Mouse (Mus musculus) thymus, postnatal 4 days (tissue): Measurements from ENCODE around the gene Tmem82.

Experiments
- DNase-seq: peaks from one replicate; pipeline ENCODE4 v3.0.0; 2021

Tmem82 gene

DNA sequence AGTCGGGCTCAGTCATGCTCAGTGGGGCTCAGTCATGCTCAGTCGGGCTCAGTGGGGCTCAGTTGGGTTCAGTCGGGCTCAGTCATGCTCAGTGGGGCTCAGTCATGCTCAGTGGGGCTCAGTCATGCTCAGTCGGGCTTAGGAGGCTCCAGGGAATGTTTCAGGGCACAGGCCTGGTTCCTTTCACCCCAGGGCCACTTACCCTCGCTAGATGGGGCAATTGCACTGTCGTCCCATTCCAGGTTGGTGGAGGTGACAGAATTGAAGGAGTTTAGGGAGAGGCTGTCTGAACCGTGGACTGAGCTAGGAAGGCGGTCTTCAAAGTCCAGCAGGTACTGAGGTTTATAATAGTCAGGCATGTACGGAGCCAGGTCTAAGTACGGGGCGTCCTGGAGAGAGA, 21.0 kb upstream of the Tmem82 start:
- DNase-seq: no peak

DNA sequence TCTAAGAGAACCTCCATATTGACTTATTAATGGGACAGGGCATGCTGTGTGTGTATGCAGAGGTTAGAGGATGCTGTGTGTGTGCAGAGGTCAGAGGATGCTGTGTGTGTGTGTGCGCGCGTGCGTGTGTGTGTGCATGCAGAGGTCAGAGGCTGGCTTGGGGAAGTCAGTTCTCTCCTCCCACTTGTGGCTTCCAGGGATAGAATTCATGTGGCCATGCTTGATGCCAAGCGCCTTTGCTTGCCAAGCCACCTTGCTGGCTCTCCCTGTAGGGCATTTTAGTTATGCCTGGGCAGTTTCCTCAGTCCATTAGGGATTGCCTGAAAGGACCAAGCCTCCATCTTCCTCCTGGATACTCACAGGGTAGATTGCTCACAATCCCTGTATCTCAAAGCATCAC, 18.3 kb upstream of the Tmem82 start:
- no peak for DNase-seq

DNA sequence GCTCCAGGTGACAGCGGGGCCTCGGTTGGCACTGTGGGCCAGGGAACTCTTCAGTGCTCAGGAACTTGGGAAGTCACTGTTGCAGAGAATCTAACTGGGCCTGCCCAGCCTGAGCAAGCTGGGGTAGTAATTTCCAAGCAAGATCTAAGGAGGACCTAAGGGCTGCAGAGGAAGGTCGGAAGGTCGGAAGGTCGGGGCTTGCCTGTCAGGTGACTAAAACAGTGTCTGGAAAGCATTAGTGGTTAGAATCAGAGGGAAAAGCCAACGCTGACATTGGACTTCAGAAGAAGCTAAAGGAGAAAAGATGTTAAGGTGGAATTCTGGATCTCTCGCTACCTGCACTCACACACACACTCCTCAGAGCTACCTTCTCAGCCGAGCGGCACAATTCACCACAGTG, 17.6 kb upstream of the Tmem82 start:
- no peak for DNase-seq

DNA sequence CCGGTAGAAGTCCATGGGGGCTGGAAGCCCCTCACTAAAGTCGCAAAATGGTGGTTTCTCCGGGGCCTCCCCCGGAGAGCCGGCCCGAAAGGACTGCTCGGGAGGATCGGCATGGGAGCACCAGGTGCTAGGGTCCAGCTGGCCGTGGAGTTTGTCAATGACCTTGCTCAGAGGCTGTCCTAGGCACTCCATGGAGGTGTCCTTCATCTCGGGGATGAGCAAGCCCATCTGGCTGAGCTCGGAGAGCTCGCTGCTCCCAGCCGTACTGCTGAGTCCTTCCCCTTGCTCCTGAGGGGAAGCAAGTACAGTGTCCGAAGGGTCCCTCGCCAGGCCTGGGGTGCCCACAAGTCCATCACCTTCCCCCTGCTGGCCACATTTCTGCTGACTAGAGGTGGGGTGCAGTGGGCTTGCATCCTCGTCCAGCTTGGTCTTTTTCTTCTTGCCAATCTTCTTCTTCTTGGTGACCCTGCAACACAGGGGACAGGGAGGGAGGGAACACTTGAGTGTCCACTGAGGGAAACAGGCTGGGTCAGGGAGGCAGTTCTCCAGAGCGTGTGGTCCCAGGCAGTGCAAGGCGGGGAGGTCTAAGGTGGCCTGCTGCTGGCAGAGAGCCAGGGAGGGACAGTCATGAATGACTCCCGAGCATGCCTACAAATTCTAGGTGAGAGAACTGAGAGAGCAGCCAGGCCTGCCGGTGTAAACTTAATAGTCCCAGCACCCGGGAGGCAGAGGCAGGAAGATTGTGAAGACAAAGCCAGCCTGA, 13.9 kb upstream of the Tmem82 start:
- DNase-seq: no peak

DNA sequence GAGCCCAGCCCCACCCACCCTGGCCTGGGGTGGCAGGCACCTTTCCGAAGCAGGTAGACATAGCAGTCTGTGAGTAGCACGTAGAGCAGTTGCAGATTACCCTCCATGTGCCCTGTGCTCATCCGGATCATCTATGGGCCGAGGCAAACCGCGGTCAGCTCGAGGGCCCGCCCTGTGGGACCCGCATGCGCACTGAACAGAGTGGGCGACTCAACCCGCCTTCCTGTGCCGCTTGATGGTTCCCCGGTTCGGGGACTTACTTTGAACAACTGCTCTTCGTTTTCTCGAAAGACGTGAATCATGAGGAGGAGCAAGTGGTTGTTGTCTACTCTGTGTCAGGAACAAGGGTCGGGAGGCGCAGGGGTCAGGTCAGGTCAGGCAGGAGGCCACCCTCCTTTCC, 12.8 kb upstream of the Tmem82 start:
- no peak for DNase-seq

DNA sequence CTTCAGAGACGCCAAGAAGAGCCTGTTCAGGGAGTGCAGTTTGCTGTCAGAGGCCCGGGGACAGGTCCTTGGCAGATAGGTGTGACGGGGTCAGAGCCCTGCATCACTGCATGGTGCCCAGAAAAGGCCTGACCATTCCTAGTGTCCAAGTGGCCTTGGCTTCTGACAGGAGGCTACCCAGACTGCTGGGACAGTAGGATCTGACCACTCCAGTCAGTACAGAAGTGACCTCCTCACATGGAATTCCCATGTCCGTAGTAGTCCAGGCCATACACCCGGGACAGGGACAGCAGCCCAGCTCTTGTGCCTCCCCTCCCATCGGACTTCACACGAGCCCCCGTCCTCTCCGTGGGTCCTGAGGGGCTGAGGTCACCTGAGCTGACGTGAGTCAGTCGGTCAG, 11.6 kb upstream of the Tmem82 start:
- no peak for DNase-seq

DNA sequence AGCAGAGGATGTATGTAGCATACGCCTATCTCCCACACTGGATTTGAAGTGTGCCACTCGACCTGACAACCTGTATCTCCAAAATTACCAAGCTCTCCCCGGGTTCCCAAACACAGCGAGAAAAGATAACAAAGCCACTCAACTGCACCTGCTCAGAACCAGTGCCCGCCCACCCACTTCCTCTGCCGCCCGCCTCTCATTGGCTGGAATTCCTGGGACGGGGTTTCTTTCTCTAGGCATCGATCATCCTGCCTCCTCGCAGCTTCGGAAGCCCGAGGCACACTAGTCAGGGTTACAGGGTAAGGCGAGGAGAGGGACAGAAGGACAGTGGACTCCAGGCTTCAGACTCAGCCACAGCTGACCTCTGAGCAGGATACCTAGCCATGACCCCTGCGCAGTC, 10.2 kb upstream of the Tmem82 start:
- no peak for DNase-seq

DNA sequence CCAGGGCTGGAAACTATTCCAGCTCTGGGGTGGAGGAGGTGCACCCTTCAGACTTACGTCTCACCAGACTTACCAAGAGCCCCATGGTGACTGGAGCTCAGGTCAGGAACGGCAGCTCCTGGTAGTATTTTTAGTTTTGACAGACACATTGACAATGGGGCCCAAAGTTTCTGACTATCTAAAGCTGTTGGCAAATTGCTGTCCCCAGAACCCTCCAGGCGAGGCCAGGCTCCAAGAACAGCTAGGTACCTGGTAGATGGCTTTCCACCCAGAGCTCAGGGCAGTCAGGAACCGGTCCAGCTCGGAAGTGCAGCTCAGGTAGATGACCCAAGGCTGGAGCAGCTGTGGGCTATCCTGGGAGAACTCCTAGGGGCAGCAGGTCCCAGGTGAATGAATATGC, 9.1 kb upstream of the Tmem82 start:
- no peak for DNase-seq

DNA sequence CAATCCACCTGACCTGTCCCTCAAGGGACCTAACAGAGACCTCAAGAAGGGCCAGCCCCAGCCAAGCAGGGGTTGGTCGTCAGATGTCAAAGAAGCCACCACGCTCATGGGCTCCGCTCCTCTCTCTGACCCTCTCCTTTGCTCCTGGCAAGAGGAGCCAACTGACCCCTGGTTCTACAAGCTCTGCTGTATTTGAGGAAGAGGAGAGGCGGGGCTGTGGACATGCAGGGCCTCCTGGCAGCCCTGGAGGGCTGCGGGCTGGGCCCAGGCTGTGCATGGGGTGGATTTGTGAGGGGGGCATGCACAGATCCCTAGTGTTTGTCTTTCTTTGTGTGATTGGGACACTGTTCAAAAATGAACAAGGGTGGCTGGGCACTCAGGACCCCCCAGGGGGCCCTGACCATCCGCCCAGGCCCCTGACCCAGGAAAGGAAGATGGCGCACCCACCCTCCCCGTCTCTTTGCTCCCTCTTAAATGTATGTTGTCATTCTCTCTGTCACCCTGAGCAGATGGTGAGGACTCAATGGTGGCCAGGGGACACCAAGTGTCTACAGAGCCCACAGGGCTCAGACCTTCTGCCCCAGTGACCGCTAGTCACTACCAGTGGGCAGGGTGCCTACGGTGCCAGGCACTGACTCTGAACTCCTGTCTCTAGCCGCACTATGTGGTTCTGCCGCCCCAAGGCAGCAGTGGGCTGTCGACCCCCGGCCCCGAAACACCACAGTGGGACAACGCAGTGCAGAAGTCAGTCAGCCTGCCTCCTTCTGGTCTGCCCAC, 7.5 kb upstream of the Tmem82 start:
- DNase-seq: no peak

DNA sequence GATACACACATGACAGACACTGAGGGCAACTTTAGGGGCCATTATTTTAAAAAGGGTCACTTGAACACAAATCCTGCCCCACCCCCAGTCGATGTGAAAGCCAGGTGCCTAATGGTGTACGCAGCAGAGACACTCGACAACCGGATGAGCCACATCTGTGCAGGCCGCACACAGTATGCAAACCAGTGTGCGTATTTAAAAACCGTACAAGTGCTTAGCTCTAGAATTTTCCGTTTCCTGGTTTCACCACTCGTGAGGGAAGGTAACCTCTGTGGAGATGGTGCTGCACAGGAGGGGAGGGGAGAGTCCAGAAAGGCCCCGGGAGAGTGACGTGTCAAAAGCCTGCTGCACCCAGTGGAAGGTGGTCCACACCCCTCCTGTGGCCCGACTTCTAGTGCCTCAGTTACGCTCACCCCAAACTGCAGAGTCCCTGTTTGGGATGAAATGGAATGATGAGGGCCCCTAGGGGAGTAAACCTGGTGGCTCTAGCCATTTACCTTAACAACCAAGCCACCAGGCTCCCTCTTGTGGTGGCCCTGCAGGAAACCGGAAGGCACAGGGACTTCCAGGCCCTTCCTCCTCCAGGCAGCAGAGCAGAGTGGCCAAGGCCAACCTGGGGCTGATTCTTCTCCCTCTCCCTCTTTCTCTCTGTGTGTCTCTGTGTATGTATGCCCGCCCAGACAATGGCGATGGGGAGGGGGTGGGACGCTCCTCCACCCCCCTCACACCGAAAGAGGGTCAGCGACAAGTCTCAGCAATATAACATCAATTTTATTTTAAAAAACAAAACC, 6.7 kb upstream of the Tmem82 start:
- peak; percentile 61 for DNase-seq

DNA sequence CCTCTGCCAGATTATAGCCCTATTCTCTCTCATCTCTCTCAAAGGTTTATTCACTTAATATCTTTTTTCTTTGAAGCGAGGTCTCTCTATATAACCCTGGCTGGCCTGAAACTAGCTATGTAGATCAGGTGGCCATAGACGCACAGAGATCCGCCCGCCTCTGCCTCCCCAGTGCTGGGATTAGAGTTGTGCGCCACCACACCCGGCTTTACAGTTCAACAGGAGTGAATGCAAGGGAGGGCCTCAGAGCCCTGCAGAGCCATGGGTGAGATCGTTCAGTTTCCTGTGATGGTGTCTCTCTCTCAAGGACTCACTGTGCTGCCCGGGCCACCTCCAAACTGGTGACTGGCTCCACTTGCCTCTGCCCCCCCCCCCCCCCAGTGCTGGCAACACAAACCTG, 5.7 kb upstream of the Tmem82 start:
- DNase-seq: no peak

DNA sequence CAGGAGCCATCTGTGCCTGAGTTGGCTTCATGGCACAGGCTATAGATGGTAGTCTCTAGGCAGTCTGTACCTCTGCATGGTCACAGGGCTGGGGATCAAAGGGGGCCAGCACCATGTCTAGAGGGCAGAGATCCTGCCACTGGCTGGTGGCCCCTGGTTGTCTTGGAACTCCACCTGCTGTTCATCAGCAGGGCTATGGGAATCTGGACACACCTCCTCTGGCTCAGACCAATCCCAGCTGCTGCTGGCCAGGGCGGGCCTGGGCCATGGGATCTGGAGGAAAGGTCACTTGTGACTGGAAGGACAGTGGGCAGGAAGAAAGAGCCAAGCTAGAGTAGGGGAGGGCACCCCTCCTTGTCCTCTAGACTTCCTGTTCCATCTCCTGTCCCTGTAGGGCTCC, 5.2 kb upstream of the Tmem82 start, which contains the start of gene Slc25a34:
Gene Slc25a34 (minus strand): TSS at position 156 of the 400 bp plus-strand sequence.
- no peak for DNase-seq

DNA sequence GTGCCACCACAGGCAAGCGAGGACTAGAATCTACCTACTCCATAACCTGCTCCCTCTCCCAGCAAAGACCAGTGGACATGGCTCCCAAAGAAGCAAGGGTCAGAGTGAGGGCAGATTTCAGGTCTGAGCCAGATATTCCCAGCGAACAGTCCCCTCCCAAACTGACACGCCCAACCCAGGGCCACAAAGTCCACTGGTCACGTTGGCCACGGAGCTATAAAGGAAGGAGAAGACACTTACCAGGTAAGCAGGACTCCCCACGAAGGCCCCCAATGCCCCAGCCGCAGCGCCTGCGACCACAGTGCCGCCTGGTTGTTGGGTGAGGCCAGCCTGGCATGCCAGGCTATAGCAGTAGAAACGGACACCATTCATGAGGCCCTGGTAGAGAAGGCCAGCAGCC, 4.6 kb upstream of the Tmem82 start:
- DNase-seq: no peak

DNA sequence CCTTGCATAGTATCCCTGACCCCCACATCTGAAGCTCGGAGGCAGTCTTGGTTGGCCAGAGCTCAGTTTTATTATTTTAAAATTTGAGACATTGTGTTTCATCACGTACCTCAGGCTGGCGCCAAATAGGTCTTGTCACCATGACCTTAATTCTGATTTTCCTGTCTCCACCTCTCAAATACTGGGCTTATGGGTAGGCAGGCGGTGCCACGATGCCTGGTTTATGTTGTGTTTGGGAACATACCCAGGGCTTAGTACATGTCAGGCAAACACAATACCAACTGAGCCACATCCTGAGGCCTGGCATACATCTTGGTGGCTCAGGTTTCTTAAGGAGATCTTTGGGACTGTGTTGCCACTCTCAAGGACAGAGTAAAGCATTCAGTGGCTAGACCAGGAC, 4.1 kb upstream of the Tmem82 start:
- DNase-seq: no peak

DNA sequence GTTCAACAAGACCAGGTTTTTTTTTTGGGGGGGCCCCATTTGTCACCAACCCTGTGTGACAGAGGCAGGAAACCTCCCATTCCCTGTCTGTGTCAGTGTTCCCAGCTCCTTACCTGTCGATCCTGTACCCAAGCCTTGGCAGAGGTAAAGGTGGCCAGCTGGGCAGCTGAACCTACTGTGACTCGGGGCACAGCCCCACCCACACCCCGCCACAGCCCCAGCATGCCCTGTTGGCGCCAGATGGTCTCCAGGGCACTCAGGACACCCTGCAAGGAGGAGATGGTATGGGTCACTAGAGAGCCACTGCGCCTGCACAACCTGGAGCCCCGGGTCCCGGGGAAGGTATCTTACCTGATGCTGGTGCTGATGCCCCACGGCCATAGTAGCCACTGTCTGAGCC, 3.7 kb upstream of the Tmem82 start:
- DNase-seq: no peak

DNA sequence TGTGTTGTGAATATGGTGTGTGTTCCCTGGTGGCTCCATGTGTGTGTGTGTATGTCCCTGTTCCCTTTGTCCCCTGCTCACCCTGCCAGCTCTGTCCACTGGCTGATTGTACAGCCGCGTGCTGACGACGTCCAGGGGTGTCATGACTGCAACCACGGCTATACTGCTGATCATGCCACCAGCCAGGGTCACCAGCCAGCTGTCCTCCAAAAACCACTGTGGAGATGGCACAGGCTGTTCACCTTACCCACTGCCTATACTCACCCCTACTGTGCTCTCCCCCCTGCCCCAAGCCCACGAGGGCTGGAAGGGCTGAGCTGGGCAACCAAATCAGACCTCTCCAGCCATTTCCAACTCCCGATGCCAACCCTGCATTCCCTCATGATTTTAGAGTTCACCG, 2.9 kb upstream of the Tmem82 start:
- no peak for DNase-seq

DNA sequence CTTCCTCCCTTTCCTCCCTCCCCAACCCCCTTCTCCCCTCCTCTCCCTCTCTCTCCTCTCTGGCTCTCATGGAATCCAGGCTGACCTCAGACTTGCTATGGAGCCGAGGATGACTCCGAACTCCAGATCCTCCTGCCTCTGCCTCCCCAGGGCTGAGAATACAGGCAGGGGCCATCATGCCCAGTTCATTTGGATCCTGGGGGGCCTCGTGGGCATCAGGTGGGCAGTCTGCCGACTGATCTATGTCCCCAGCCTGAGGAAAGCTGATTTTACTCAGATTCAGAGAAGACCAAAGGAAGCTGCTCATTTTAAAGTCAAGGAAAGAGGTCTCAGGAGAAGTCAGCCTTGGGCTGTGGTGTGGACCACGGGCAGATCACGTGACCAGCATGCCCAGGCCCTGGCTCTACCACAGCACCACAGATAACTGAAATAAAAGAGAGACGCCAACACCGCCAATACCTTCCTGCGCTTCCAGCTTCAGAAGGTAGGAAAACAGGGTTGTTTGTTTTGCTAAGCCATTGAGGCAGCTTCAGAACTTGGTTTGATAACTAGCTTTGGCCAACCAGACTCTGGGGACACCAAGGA, 958 bp upstream of the Tmem82 start:
- no peak for DNase-seq

DNA sequence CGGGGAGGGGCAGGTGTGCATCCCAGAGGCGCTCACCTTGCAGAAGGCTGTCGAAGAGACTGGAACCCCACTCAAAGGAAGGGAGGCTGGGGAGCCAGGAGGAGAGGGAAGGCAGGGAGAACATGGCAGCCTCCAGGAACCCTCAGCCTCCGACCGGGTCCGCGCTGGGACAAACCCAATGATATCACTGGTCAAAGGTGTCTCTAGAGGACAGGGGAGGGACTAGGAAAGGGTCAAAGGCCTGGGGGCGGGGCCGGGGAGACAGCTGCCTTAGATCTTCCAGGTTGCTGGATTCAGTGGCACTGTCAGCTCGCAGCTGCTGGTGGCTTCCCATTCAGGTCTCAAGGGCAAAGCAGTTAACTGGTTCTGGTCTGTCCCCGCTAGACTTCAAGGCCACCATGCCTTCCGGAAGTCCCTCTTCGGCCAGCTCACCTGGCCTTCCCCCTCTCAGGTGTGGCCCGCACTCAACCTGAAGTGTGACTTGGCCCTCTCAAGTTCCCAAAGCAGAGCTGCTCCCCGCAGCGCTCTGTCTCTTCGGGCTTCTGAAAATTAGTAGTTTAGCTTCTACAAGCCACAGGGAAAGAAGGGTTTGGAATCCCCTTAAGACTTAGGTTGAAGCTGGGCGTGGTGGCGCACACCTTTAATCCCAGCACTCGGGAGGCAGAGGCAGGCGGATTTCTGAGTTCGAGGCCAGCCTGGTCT, 419 bp downstream of the Tmem82 start:
- peak; percentile 49 for DNase-seq

DNA sequence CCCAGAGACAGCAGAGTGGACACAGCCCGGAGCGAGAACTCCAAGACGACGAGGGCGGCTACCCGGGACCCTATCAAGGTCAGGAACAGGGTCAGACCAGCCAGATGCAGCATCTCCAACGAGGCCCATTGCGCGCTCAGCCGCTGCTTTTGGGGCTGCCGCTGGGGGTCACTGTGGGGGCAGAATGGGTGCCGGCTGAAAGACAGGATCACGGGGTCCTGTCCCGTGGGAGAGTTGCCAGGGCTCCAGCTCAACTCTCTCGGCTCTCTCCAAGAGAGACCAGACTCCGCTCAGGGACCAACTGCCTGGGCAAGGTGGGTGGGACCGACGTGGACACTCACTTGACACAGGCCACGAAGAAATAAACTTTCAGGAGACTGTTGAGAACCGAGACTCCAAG, 1.1 kb downstream of the Tmem82 start:
- DNase-seq: peak; percentile 90

DNA sequence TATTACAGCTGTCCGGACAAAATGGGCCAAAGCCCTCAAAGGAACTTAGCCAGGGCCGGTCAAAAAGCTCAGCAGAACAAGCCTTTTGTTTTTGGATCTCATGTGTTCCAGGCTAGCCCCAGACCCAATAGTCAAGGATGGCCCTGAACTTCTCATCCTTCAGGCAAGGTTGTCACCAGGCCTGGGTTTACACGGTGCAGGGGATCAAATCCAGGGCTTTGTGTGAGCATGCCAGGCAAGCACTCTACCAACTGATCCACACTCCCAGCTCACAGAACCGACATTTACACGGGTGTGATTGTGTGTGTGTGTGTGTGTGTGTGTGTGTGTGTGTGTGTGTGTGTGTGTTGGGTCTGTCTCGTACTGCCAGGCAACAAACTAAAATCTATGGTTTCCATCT, 1.6 kb downstream of the Tmem82 start:
- no peak for DNase-seq

DNA sequence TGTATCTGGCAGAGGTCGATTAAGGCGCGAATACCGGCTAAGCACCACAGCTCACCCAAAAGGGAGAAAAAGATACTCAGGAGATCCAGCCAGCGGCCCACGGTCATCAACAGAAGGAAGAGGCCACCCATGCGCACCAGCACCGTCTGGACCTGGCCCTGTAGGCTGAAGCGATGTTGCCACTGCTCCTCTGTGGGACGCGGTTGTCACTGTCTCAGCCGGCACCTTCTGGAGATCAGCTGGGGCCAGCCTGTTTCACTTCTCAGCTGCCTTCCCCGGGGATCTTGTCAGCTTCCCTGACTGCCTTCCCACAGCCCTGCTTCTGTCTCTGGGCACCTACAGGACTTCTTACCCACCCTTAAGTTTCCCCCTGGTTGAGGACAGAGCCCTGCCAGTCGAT, 3.5 kb downstream of the Tmem82 start:
- no peak for DNase-seq

DNA sequence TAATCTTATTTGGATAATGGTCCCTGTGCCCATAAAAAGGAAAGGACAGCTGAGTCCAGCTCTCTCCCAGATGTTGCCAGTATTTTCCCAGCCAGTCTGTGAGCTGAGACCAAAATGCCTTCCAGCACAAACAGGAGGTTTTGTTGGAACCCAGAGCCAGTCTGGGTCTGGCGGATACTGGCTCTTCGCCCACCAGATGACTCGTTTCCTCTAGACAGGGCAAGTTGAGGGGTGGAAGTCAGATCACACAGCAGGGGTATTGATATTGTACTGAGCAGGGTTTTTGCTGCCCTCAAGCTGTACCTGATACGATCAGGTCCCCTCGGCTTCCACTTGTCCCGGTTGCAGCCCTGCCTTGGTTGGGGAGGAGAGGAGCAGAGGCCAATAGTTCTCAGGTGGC, 8.9 kb downstream of the Tmem82 start:
- no peak for DNase-seq

DNA sequence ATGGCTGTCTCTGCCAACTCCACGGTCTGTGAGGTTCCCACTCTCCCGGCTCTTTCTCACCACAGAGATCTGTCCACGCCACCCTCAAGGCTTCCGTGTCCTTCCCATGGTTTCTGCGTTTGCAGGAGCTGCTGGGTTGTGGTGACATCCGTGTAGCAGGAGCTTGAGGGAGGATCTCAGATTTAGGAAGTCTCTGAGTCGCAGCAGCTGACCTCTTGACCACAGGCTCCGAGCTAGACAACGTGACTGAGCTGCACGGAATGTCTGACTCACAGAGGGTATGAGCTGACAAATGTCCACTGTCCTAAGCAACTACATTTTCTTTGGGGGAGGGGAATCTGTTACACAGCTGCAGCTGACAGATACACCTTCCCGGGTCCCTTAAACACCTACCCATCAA, 12.6 kb downstream of the Tmem82 start, which contains the start of gene Fblim1:
Gene Fblim1 (minus strand): TSS at position 236 of the 400 bp plus-strand sequence.
- no peak for DNase-seq
